Mouse (Mus musculus): ENCODE data around the gene Actl7b.

DNA sequence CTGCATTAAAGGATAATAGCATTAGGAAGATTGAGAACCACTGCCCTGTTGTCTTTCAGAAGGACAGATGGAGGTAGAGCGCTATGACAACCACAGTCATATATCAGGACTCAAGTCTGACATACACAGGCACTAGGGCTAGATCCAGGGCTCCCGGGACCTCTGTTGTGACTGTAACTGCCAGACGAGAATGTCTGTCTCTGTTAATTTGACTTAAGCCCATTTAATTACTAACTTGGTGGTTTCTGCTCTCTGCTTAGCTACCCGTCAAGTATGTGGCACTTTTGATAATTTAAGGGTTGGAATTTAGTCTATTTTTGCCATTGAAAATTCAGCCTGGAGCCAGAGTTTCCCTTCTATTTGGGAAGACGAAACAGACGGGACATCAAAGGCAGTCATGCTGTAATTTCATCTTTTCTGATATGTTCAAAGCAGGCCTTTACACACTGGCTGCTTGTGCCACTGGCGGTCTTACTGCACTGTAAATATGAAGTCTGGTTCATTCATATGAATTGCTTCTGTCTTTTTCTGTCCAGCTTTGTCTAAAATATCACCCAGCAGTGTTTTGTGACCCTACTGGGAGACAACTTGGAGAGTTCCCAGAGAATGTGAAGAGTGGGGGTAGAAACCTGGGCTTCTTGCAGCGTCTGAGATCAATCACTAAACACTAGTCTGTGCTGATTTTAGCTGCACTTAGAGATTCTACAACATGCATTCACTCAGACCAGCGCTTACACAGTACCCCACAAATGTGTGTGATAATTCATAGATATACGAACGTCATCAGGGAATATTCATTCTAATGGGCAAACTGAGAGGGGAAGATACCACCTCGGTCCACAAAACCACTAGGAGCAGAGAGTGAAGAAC, 22.4 kb downstream of the Actl7b start:
- no peak for TF ChIP-seq POLR2A (IDR thresholded peaks at IDR 0.05; ENCODE audit: control insufficient read depth in 1 of 2, insufficient read depth in 1 of 2, low read depth in 1 of 2, low read length in 2 of 2, poor library complexity in 1 of 2)
- no peak for TF ChIP-seq CTCF (IDR thresholded peaks at IDR 0.05 in 2 of 3, conservative IDR thresholded peaks at IDR 0.05 in 1 of 3; ENCODE audit: control insufficient read depth in 1 of 3, insufficient read depth in 1 of 3, low read depth in 2 of 3, low read length in 3 of 3, poor library complexity in 1 of 3, severe bottlenecking in 1 of 3)
- no peak for TF ChIP-seq MAFK (IDR thresholded peaks at IDR 0.05; ENCODE audit: borderline replicate concordance, low read depth, low read length)
- no peak for TF ChIP-seq RAD21 (IDR thresholded peaks at IDR 0.05; ENCODE audit: low read depth, low read length)
- TF ChIP-seq EP300 (IDR thresholded peaks at IDR 0.05; ENCODE audit: low read depth in 1 of 2, low read length in 2 of 2), result no peak
- no peak for TF ChIP-seq SMC3 (IDR thresholded peaks at IDR 0.05; ENCODE audit: low read depth, low read length)
- no peak for TF ChIP-seq NELFE (IDR thresholded peaks at IDR 0.05; ENCODE audit: low read depth, low read length)
- no peak for TF ChIP-seq ZC3H11A (IDR thresholded peaks at IDR 0.05; ENCODE audit: low read depth, low read length)
- TF ChIP-seq BHLHE40 (IDR thresholded peaks at IDR 0.05; ENCODE audit: borderline replicate concordance, low read depth, low read length), result no peak
- TF ChIP-seq USF1 (IDR thresholded peaks at IDR 0.05; ENCODE audit: low read depth, low read length), result no peak
- TF ChIP-seq GATA1 (IDR thresholded peaks at IDR 0.05; ENCODE audit: low read depth, low read length), result no peak
- no peak for TF ChIP-seq TCF12 (IDR thresholded peaks at IDR 0.05; ENCODE audit: low read depth, low read length)
- no peak for TF ChIP-seq CHD1 (IDR thresholded peaks at IDR 0.05; ENCODE audit: low read depth, low read length)
